Mouse (Mus musculus): Measurements from ENCODE around the gene 4931422A03Rik. TPM values are rescaled to one million over a fixed set of nuclear protein-coding genes. Genes with fewer than 3 reads are reported as not detected.
"Not testable (repeated sequence)": the region's sequence is repeated elsewhere in the genome, so short reads cannot be mapped to it uniquely, and the experiment has no call there.

The 4931422A03Rik gene
- polyA plus RNA-seq, 1 experiment = not detected

DNA sequence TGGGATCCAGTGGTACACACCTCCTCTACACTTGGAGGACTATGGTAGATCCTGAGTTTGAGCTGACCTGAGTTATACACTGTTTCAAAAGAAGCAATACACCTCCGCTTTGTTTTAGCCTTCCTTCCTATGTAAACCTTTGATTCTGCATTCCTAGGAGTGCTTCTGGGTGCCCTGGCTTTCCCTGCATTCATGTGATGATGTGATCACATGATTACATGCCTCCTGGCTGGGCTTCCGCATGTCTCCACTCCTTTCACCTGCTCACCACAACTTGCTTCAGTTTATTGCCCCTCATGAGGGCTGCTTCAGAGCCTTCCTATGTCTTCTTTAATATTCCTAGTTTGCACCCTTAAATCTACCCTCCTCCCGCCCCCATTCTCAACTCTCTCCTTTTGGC lies 3.9 kb upstream of the 4931422A03Rik start:
- Histone ChIP-seq H3K9me3 (ENCODE audit: control insufficient read depth, low read length) (no peaks in the 10 kb centered on the region), H3K36me3 (ENCODE audit: control insufficient read depth) (peaks cover 75% of the 10 kb centered on the region), H3K4me1 (ENCODE audit: control insufficient read depth) (peaks cover 50% of the 10 kb centered on the region), H3K4me3 (replicated peaks) (no peak overlapping the region), H3K27me3 (ENCODE audit: control insufficient read depth) (no peaks in the 10 kb centered on the region)
- TF ChIP-seq GATA1 (IDR thresholded peaks at IDR 0.05; ENCODE audit: low read length) = no peak

- peaks cover 58% of the 10 kb centered on the region for H3K36me3 ChIP-seq (ENCODE audit: control insufficient read depth)
- TF ChIP-seq GATA1 (IDR thresholded peaks at IDR 0.05; ENCODE audit: low read length) = no peak
- TF ChIP-seq TAL1 (IDR thresholded peaks at IDR 0.05; ENCODE audit: low read length) = no peak
- no peaks in the 10 kb centered on the region for H3K9me3 ChIP-seq (ENCODE audit: control insufficient read depth, low read length)
- peak overlapping the region; percentile 100 for H3K4me3 ChIP-seq (replicated peaks)
- peaks cover 46% of the 10 kb centered on the region for H3K4me1 ChIP-seq (ENCODE audit: control insufficient read depth)
- no peaks in the 10 kb centered on the region for H3K27me3 ChIP-seq (ENCODE audit: control insufficient read depth)
Measured at GRCm38 (mm10) chr2:104030381-104030780, 2.2 kb upstream of the 4931422A03Rik start.

DNA sequence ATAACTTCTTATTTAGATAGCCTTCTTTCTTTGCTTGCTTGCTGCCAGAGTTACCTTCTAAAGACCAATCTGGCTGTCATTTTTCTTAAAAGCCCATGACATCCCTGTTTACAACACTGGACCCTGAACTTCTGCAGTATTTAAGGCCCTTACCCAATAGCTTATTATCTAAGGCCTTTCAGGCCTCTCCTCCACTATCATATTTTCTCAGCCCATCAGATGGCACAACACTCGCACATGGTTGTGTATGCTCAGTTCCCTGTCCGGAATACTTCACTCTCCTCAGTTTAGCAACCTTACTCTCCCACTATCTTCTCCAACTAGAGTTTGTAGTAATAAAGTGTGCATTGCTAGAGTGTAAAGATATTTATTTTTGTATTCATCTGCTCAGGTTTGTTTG lies 913 bp upstream of the 4931422A03Rik start:
- peak; percentile 56; the same call in 2 of the 3 replicates for TF ChIP-seq TAL1 (IDR thresholded peaks at IDR 0.05; ENCODE audit: low read length)
- peak; percentile 53; the same call in 1 of the 2 replicates for TF ChIP-seq GATA1 (IDR thresholded peaks at IDR 0.05; ENCODE audit: low read length)
- Histone ChIP-seq H3K4me3 (replicated peaks) (peak overlapping the region; percentile 100), H3K27me3 (ENCODE audit: control insufficient read depth) (no peaks in the 10 kb centered on the region; the same call in 1 of the 2 replicates)

DNA sequence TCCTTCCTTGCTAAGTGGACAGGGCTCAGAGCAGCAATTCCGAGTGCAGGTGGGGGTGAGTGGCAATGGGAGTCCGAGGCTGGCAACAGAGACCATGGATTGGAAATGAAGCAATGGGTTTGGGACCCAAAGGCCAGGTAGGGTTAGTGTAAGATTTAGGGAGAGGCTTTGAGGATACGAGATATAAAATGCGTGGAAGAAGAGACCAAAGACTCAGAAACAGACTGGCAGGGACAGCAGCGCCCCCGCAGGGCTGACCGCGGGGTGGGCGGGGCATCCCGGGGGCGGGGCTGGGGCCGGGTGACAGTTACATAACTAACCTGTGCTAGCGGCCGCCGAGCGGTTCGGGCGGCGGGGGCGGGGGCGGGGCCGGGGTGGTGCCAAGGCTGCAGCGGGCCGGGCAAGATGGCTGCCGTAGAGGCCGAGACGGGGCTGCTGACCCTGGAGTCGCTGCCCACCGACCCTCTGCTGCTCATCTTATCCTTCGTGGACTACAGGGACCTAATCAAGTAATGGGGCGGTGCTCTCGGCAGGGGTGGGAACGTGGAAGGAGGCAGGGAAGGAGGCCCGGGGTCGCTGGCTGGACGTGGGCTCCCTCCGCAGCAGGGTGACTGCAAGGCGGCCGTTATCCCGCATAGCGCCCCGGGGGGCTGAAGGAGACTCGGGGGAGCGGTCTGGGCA lies 563 bp downstream of the 4931422A03Rik start, which contains the start of gene Fbxo3:
Fbxo3 (plus strand) TSS at position 264 of the 681 bp plus-strand sequence.
- H3K9me3 ChIP-seq (ENCODE audit: control insufficient read depth, low read length) = no peaks in the 10 kb centered on the region; the same call in 1 of the 2 replicates
- H3K27me3 ChIP-seq (ENCODE audit: control insufficient read depth) = peaks cover 4% of the 10 kb centered on the region
- peak within 1 kb of the TSS; percentile 100 for H3K4me3 ChIP-seq (replicated peaks)
- TF ChIP-seq TAL1 (IDR thresholded peaks at IDR 0.05; ENCODE audit: low read length) = no peak
- no peak for TF ChIP-seq GATA1 (IDR thresholded peaks at IDR 0.05; ENCODE audit: low read length)
- H3K36me3 ChIP-seq (ENCODE audit: control insufficient read depth) = peaks cover 30% of the 10 kb centered on the region
- peaks cover 40% of the 10 kb centered on the region for H3K4me1 ChIP-seq (ENCODE audit: control insufficient read depth)

More for the DNA sequence above, 913 bp upstream of the 4931422A03Rik start:
- peaks cover 45% of the 10 kb centered on the region for H3K36me3 ChIP-seq (ENCODE audit: control insufficient read depth)
- no peaks in the 10 kb centered on the region for H3K9me3 ChIP-seq (ENCODE audit: control insufficient read depth, low read length)
- H3K4me1 ChIP-seq (ENCODE audit: control insufficient read depth) = peaks cover 40% of the 10 kb centered on the region

DNA sequence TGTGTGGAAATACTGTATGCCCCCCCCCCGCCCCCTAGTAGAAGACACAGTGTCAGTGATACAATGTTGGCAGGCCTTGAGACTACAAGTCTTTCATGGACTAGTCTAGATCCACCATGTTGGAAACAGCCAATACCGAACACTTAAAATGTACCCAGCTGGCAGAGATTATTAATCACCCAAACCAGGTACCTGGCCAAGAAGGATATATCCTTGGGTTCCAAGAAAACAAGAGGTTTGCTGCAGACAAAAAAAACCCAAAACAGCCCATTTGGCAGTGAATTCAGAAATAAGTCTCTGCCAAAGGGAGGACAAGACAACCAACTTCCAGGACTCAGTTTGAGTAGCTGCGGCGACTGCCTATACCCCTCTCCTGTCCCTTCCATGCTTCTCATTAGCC lies 3.5 kb downstream of the 4931422A03Rik start:
- H3K4me3 ChIP-seq (replicated peaks) = no peak overlapping the region
- H3K27me3 ChIP-seq (ENCODE audit: control insufficient read depth) = peaks cover 9% of the 10 kb centered on the region
- TF ChIP-seq GATA1 (IDR thresholded peaks at IDR 0.05; ENCODE audit: low read length) (no peak), TAL1 (IDR thresholded peaks at IDR 0.05; ENCODE audit: low read length) (no peak)
- H3K4me1 ChIP-seq (ENCODE audit: control insufficient read depth) = peaks cover 20% of the 10 kb centered on the region
- peaks cover 3% of the 10 kb centered on the region for H3K36me3 ChIP-seq (ENCODE audit: control insufficient read depth)
- no peaks in the 10 kb centered on the region; the same call in 1 of the 2 replicates for H3K9me3 ChIP-seq (ENCODE audit: control insufficient read depth, low read length)

DNA sequence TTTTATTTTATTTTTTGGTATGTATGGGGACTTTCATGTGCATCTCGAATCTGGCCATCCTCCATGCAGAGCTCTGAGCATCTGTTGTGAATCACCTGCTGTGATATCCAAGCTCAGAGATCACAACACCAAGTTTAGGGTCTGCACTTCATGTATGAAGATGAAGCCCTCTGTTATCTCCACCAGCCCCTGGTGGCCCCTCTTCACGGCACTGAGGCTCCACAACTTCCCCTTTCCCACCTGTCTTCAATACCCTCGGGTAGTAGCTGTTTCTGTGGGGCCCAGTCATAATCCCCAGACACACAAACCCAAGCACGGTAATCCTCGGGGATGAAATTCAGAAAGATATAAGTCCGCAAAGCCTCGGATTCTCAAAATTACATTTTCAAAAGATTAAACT lies 5.1 kb downstream of the 4931422A03Rik start:
- Histone ChIP-seq H3K27me3 (ENCODE audit: control insufficient read depth) (peaks cover 11% of the 10 kb centered on the region), H3K4me1 (ENCODE audit: control insufficient read depth) (peaks cover 7% of the 10 kb centered on the region), H3K36me3 (ENCODE audit: control insufficient read depth) (no peaks in the 10 kb centered on the region), H3K4me3 (replicated peaks) (no peak overlapping the region), H3K9me3 (ENCODE audit: control insufficient read depth, low read length) (no peaks in the 10 kb centered on the region; the same call in 1 of the 2 replicates)
- no peak for TF ChIP-seq GATA1 (IDR thresholded peaks at IDR 0.05; ENCODE audit: low read length)
- no peak for TF ChIP-seq TAL1 (IDR thresholded peaks at IDR 0.05; ENCODE audit: low read length)

DNA sequence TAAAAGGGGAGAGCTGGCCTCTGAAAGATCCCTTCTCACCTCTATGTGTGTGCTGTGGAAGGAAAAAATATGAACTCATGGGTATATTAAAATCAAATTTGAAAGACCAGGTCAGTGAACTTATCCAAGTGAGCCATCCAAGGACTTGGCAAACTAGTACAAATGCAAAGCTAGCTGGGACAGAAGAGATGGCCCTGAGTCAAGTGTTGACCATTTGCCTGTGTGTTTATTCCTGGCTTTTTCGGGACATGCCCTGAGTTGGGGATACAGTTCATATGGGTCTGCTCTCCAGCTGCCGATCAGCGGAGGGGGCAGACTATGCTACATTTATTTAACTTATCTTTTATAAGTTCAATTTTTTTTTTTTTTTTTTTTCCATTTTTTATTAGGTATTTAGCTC lies 19.3 kb downstream of the 4931422A03Rik start:
- not testable (repeated sequence) for H3K36me3 ChIP-seq (ENCODE audit: control insufficient read depth)

GRCm38 (mm10) chr2:104007793-104008519 lies 20.2 kb downstream of the 4931422A03Rik start:
- Histone ChIP-seq H3K9me3 (ENCODE audit: control insufficient read depth, low read length) (no peaks in the 10 kb centered on the region), H3K27me3 (ENCODE audit: control insufficient read depth) (peaks cover 33% of the 10 kb centered on the region), H3K36me3 (ENCODE audit: control insufficient read depth) (no peaks in the 10 kb centered on the region), H3K4me1 (ENCODE audit: control insufficient read depth) (no peaks in the 10 kb centered on the region), H3K4me3 (replicated peaks) (no peak overlapping the region)
- TF ChIP-seq TAL1 (IDR thresholded peaks at IDR 0.05; ENCODE audit: low read length) (no peak), GATA1 (IDR thresholded peaks at IDR 0.05; ENCODE audit: low read length) (no peak)

More for the DNA sequence above, 19.3 kb downstream of the 4931422A03Rik start:
- not testable (repeated sequence) for H3K4me3 ChIP-seq (replicated peaks); H3K9me3 ChIP-seq (ENCODE audit: control insufficient read depth, low read length); H3K4me1 ChIP-seq (ENCODE audit: control insufficient read depth)
- H3K27me3 ChIP-seq (ENCODE audit: control insufficient read depth) = peaks cover 25% of the 10 kb centered on the region

GRCm38 (mm10) chr2:104002711-104003413 lies 25.3 kb downstream of the 4931422A03Rik start:
- no peak overlapping the region for H3K4me3 ChIP-seq (replicated peaks)
- H3K9me3 ChIP-seq (ENCODE audit: control insufficient read depth, low read length) = 0 out of 2 replicates have a peak, but pooled peaks cover 5% of the 10 kb centered on the region
- peaks cover 53% of the 10 kb centered on the region for H3K27me3 ChIP-seq (ENCODE audit: control insufficient read depth)
- H3K36me3 ChIP-seq (ENCODE audit: control insufficient read depth) = no peaks in the 10 kb centered on the region
- TF ChIP-seq GATA1 (IDR thresholded peaks at IDR 0.05; ENCODE audit: low read length) (no peak), TAL1 (IDR thresholded peaks at IDR 0.05; ENCODE audit: low read length) (no peak)
- peaks cover 5% of the 10 kb centered on the region for H3K4me1 ChIP-seq (ENCODE audit: control insufficient read depth)

Data from erythroblast, embryonic 14.5 days (primary cell).